Mouse (Mus musculus) fat pad, adult 2 months (tissue): ENCODE results near the gene Sectm1b.
"Not testable (repeated sequence)": the region's sequence is repeated elsewhere in the genome, so short reads cannot be mapped to it uniquely, and the experiment has no call there.

ENCODE experiments used
- DNase-seq: peaks from one replicate; pipeline ENCODE4 v3.0.0-alpha.2; 2011; ENCODE audit warnings: low read depth, low spot score; ENCODE audit errors: extremely low read depth

Sectm1b gene

GRCm38 (mm10) chr11:121075655-121076054 is 12.3 kb upstream of the Sectm1b start:
- DNase-seq = no peak

GRCm38 (mm10) chr11:121069662-121070061 is 6.3 kb upstream of the Sectm1b start:
- not testable (repeated sequence) for DNase-seq

GRCm38 (mm10) chr11:121067895-121068294 is 4.5 kb upstream of the Sectm1b start:
- no peak for DNase-seq

- no peak for DNase-seq
Measured at GRCm38 (mm10) chr11:121064197-121064596, 828 bp upstream of the Sectm1b start.

- peak; percentile 51 for DNase-seq
Measured at GRCm38 (mm10) chr11:121061615-121062014, 1.8 kb downstream of the Sectm1b start.

GRCm38 (mm10) chr11:121060401-121061067 is 2.8 kb downstream of the Sectm1b start:
- not testable (repeated sequence) for DNase-seq

GRCm38 (mm10) chr11:121059471-121059870 is 3.9 kb downstream of the Sectm1b start:
- DNase-seq = no peak

GRCm38 (mm10) chr11:121058956-121059355 is 4.4 kb downstream of the Sectm1b start:
- no peak for DNase-seq

DNA sequence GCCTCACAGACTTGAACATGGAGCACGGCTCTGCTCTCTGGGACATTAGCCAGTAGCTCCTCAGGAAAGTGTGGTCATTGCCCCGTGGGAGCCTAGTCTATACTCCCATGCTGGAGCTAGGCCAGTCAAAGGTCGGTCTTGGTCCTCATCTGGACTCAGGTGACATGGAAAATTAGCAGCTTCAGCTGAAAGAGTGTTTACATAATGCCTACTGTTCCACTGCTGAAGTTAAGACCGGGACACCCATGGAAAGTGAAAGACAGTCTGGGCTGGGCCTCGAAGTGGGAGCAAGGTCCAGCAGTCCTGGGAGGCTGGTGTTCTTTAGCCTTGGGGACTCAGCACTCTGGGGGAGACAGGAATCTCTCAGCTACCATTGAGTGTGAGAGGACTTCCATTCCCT is 5.2 kb downstream of the Sectm1b start:
- DNase-seq = no peak

- no peak for DNase-seq
Measured at GRCm38 (mm10) chr11:121056536-121057236, 6.7 kb downstream of the Sectm1b start.

- no peak for DNase-seq
Measured at GRCm38 (mm10) chr11:121053536-121053935, 9.8 kb downstream of the Sectm1b start.

DNA sequence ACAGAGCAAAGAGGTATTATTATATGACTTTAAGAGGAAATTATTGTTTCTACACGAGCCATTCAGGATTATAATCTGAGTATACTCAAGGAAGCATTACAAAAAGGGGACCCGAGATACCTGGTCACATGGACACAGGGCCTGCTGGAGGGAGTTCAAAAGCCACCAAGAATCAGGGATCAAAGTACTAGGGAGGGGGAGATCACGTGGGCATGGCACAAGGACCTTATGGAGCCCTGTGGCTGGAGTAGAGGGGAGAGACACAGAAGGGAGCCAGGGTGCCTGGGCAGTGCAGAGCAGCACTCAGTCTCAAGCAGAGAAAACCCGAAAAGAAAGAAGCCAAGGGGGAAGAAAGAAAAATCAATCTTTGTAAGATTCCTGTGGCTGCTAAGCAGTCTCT is 11.0 kb downstream of the Sectm1b start:
- DNase-seq = no peak

GRCm38 (mm10) chr11:121051793-121052192 is 11.6 kb downstream of the Sectm1b start:
- DNase-seq = no peak

GRCm38 (mm10) chr11:121049840-121050239 is 13.5 kb downstream of the Sectm1b start:
- DNase-seq = no peak

DNA sequence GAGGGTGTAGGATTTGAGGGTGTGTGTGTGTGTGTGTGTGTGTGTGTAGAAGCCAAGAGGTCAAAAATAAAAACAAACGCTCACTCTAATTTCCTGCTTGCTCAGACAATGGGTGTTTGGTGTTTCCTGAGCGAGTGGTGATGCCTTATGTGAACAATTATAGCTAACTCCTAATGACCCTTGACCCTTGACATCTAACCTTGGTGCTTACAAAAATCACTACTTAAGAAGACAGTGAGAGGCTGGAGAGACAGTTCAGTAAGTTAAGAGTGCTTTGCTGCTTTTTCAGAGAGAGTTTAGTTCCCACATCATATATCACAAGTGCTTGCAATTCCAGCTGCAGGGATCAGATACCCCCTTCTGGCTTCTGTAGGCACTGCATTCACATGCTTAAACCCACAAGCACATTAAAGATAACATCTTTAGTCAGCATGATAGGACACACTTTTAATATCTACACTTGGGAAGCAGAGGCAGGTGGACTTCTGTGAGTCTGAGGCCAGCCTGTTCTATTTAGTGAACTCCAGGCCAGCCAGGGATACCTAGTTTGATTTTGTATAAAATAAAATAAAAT is 15.5 kb downstream of the Sectm1b start:
- no peak for DNase-seq

DNA sequence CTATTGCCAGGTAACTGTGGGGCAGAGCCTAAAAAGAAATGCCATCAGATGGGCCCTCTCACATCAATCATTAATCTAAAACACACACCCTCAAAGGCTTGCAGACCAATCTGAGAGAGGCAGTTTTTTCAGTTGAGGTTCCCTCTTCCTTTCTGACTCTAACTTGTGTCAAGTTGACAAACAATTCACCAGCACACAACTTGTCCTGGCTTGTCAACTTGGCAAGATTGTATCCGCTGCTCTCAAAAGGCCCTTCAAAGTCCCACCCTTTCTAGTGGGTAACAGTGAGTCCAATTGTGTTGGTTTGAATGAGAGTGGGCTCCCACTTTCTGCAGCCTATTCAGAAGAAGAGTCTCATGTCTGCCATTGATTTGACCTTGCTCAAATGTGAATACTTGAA is 18.1 kb downstream of the Sectm1b start:
- DNase-seq = no peak

DNA sequence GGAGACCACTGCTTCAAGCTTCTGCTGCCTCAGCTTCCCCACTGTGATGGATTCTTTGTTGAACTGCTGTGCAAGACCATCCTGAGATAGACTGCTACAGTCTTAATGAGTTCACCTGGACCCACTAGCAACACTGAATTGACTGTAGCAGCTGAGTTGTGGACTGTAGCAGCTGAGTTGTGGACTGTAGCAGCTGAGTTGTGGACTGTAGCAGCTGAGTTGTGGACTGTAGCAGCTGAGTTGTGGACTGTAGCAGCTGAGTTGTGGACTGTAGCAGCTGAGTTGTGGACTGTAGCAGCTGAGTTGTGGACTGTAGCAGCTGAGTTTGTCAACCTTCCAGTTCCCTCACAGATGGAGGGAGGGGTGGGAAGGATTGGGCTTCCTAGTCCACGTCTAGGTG is 20.3 kb downstream of the Sectm1b start:
- DNase-seq = not testable (repeated sequence)

DNA sequence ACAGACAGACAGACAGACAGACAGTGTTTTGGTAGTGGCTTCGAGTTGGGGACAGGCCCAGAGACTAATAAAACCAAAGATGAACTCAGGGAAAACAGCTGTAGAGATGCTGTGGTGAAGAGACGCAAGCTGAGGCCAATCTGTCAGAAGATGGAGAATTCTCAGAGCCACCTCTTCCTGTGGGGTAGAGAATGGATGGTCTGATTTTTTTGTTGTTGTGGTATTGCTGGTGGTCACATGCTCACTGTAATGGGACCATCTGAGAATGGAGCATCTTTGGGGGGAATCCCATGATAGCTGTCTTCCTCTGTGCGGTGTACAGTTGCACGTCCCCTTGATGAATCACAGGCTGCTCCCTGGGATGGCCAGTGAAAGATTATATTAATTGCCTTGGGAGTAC is 20.9 kb downstream of the Sectm1b start:
- DNase-seq = no peak

GRCm38 (mm10) chr11:121041636-121042035 is 21.7 kb downstream of the Sectm1b start:
- no peak for DNase-seq

GRCm38 (mm10) chr11:121041212-121041611 is 22.2 kb downstream of the Sectm1b start:
- DNase-seq = no peak

DNA sequence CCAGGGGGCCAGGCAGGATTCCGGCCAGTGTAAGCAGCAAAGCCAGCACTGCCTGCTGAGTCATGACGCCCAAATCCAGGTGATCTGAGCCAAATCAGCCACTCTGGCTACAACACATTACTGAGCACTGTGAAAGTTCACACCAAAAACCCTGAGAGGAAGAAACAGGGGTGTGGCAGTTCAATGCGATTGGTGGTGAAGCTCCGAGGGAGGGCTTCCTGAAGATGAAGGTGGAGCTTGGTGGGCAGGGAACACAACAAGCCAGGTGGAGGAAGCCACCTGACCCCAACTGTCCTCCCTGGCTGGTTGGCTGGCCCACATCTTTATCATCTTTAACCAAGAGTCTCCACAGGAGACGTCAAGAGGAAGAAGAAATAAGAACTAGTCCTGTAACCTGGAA is 24.1 kb downstream of the Sectm1b start, which contains the start of gene Cd7:
Cd7 (minus strand) TSS at position 117 of the 400 bp plus-strand sequence.
- DNase-seq = no peak
